Mouse (Mus musculus): ENCODE results near the gene Ntn4. TPM values are rescaled to one million over a fixed set of nuclear protein-coding genes. Genes with fewer than 3 reads are reported as not detected.

Gene Ntn4
- polyA plus RNA-seq, 1 experiment from 2014 or later: 2.7 TPM

DNA sequence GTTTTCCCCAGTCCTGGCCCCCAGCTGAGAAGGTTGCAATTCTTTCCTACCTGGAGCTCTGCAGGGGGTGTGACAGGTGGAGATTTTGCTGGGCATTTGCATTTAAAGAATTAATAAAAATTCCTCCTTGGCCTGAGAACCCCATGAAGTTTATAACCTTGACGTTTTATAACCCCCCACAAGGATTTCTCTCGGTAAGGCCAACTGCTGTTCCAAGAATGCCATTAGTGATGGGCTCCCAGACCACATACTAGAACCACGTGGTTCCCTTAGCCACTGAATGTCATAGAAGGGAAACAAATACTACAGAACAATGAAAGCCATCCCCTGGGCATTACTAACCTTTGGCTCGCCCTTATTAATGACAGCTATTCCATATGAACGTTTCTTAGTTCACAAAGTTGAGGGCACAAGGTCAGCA is 136.3 kb downstream of the Ntn4 start:
- H3K4me2 ChIP-seq: no peak overlapping the region
- H3K27me3 ChIP-seq: peaks cover 7% of the 10 kb centered on the region; the same call in 1 of the 2 replicates
- H3K9ac ChIP-seq: no peak overlapping the region
- 56% methylated on average over 5 of the region's 5 CpGs for WGBS
- H3K36me3 ChIP-seq (ENCODE audit: poor library complexity, severe bottlenecking): no peaks in the 10 kb centered on the region
- ATAC-seq: no peak
- no peak overlapping the region for H3K4me3 ChIP-seq
- H3K9me3 ChIP-seq (replicated peaks): no peaks in the 10 kb centered on the region
- H3K4me1 ChIP-seq: 0 out of 2 replicates have a peak, but pooled peaks cover 5% of the 10 kb centered on the region
- no peak overlapping the region for H3K27ac ChIP-seq

DNA sequence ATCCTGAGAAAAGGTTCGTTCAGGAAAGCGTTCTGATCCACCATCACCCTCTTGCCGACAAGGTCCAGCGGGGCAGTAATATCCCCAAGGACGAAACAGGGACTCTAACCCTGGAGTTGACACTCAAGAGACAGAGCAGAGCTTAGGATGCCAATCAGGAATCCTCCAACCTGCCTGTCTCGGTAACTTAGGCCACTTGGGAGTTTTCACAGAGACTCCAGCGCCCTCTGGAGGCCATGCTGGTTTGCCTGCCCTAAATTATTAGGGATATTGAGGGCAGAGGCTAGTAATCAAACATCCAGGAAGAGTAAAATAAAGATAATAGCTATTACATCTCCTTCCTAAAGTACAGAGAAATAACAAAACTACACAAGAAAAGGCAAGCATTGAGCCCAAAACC is 136.9 kb downstream of the Ntn4 start:
- WGBS: 43% methylated on average over 7 of the region's 7 CpGs
- Histone ChIP-seq H3K27ac (no peak overlapping the region), H3K4me1 (no peaks in the 10 kb centered on the region), H3K36me3 (ENCODE audit: poor library complexity, severe bottlenecking) (no peaks in the 10 kb centered on the region), H3K9me3 (replicated peaks) (no peaks in the 10 kb centered on the region), H3K27me3 (peaks cover 7% of the 10 kb centered on the region; the same call in 1 of the 2 replicates), H3K4me2 (no peak overlapping the region), H3K4me3 (no peak overlapping the region), H3K9ac (no peak overlapping the region)
- ATAC-seq: no peak

DNA sequence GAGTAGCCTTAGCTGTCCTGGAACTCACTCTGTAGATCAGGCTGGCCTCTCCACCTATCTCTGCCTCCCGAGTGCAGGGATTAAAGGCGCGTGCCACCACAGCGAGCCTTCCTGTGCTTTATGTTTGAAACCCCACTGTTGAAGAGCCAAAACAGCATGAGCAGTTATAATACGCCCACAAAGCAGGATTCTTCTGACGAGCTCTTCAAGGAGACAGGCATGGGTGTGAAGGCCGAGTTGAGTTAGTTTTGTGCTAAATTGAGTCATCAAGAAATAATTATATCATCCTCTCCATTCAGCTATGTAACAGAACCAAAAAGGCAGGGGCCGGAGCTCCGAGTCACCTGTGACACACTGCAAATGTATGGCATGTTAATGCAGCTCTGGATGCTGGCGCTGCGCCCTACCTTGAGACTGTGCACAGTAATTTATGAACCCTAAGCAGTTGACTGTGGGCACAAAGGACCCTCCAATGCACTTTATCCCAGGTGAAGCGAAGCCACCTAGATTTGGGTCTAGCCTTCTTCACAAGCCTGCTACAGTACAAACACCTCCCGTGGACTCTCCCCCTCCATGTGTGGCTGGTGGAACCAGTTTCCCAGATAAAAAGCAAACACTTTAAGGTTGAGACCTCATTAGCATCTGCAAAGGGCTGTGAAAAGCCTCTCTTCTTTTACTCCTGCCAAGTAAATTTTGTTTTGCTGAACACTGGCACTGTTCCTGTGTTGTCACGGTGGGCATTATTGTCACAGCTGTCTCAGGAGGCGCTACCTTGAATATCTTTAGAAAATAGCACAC is 142.9 kb downstream of the Ntn4 start:
- 55% methylated on average over 15 of the region's 15 CpGs for WGBS
- Histone ChIP-seq H3K9ac (no peak overlapping the region), H3K4me3 (no peak overlapping the region), H3K9me3 (replicated peaks) (no peaks in the 10 kb centered on the region), H3K36me3 (ENCODE audit: poor library complexity, severe bottlenecking) (no peaks in the 10 kb centered on the region), H3K4me2 (no peak overlapping the region), H3K4me1 (peaks cover 9% of the 10 kb centered on the region), H3K27ac (no peak overlapping the region), H3K27me3 (no peaks in the 10 kb centered on the region)
- ATAC-seq: no peak

Other genes starting within 250 kb of the Ntn4 start
- gene Lta4h, start 187.3 kb upstream of the Ntn4 start, polyA plus RNA-seq (2015; fragmentation: Nextera tagmentation; extraction: Ambion mirVana): 110 and 116 TPM in 2 replicates
- gene Hal, start 151.9 kb upstream of the Ntn4 start, polyA plus RNA-seq (2015; fragmentation: Nextera tagmentation; extraction: Ambion mirVana): not detected in 2 replicates
- 0.30 TPM in 1 of 2 replicates, not detected in the other for gene Amdhd1, start 100.6 kb upstream of the Ntn4 start, polyA plus RNA-seq (2015; fragmentation: Nextera tagmentation; extraction: Ambion mirVana)
- 0.41 and 0.68 TPM in 2 replicates for gene Ccdc38, start 100.0 kb upstream of the Ntn4 start, polyA plus RNA-seq (2015; fragmentation: Nextera tagmentation; extraction: Ambion mirVana)
- 124 and 146 TPM in 2 replicates for gene Snrpf, start 51.0 kb upstream of the Ntn4 start, polyA plus RNA-seq (2015; fragmentation: Nextera tagmentation; extraction: Ambion mirVana)
- 3.0 and 4.1 TPM in 2 replicates for gene Usp44, start 190.9 kb downstream of the Ntn4 start, polyA plus RNA-seq (2015; fragmentation: Nextera tagmentation; extraction: Ambion mirVana)